Mouse (Mus musculus) heart, adult 2 months (tissue): ENCODE measurements around the gene Fam71d.

Experiments used
- CTCF ChIP-seq: fragments of 200-600 bp; IDR thresholded peaks from 2 replicates; pipeline ENCODE4 v1.8.1; 2022; ENCODE audit warnings: antibody characterized with exemption, mild to moderate bottlenecking, moderate library complexity
- EP300 ChIP-seq: fragments of 200-500 bp; IDR thresholded peaks from 2 replicates; pipeline ENCODE4 v1.6.1; 2011; ENCODE audit warnings: low read depth, low read length, control low read depth; ENCODE audit not compliant: insufficient read depth
- POLR2A ChIP-seq: fragments of 200-500 bp; IDR thresholded peaks from 2 replicates; pipeline ENCODE4 v1.6.1; 2011; ENCODE audit warnings: mild to moderate bottlenecking, low read depth, low read length, control low read depth; ENCODE audit not compliant: insufficient read depth

DNA sequence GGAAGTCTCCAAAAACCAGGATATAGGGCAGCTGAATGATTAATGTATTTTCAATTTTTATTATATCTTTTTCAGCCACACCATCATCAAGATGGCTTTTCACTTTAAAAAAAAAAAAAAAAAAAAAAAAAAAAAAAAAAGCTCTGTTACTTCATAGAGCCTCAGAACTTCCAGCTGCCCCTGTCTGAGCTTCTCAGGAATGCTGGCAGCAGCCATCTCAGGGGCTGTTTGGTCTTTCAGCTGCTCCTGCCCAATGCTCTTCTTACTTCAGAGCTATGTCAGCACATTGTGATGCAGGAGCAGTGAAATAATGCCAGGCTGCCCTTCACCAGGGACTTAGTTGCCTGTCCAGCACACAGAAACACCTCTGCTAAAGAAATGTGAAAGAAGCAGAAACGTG lies at the start of gene Fam71d:
- TF ChIP-seq CTCF: no peak
- TF ChIP-seq POLR2A: no peak
- no peak for TF ChIP-seq EP300
